Mouse (Mus musculus) heart, embryonic 16.5 days (tissue): ENCODE measurements around the gene Ermap. TPM values are rescaled to one million over a fixed set of nuclear protein-coding genes. Genes with fewer than 3 reads are reported as not detected.
A peak's percentile ranks its signal among the peaks of the same experiment; 100 is the strongest.

ENCODE experiments used
- ATAC-seq: fragments of 200-750 bp; cut with Nextera tagmentation; replicated peaks from 2 replicates; pipeline ENCODE4 v1.8.0; 2017; ENCODE audit warnings: moderate number of reproducible peaks; ENCODE audit not compliant: insufficient read depth, low FRiP score; ENCODE audit errors: extremely low read depth
- H3K27ac ChIP-seq: fragments of 300-500 bp; sonication (generic); 2 replicates; pipeline ENCODE4 v1.5.1; 2014; ENCODE audit warnings: mild to moderate bottlenecking, low read length, control low read depth, moderate library complexity
- H3K27me3 ChIP-seq: fragments of 300-500 bp; sonication (generic); 2 replicates; pipeline ENCODE4 v1.6.1; 2014; ENCODE audit warnings: low read length, mixed read lengths; ENCODE audit not compliant: control insufficient read depth, insufficient read depth
- H3K36me3 ChIP-seq: fragments of 300-500 bp; sonication (generic); 2 replicates; pipeline ENCODE4 v1.6.1; 2014; ENCODE audit not compliant: control insufficient read depth, insufficient read depth
- H3K4me1 ChIP-seq: fragments of 300-500 bp; sonication (generic); 2 replicates; pipeline ENCODE4 v1.6.1; 2014; ENCODE audit warnings: low read length, mixed read lengths; ENCODE audit not compliant: control insufficient read depth, insufficient read depth
- H3K4me2 ChIP-seq: fragments of 300-500 bp; sonication (generic); 2 replicates; pipeline ENCODE4 v1.6.1; 2014; ENCODE audit warnings: low read depth, mild to moderate bottlenecking, control low read depth, low read length
- H3K4me3 ChIP-seq: fragments of 300-500 bp; sonication (generic); 2 replicates; pipeline ENCODE4 v1.5.1; 2014; ENCODE audit warnings: mild to moderate bottlenecking, control low read depth, low read length
- H3K9ac ChIP-seq: fragments of 300-500 bp; sonication (generic); 2 replicates; pipeline ENCODE4 v1.6.1; 2014; ENCODE audit warnings: low read length, control low read depth
- H3K9me3 ChIP-seq: fragments of 300-500 bp; sonication (generic); replicated peaks from 2 replicates; pipeline ENCODE4 v1.6.1; 2016; ENCODE audit warnings: low read length; ENCODE audit not compliant: control insufficient read depth
- WGBS: fragments of 180-500 bp; shearing (Covaris S2); extraction: QIAGEN DNeasy Blood & Tissue Kit; methylation state at CpG from one replicate; pipeline ENCODE4 v1.1.7; 2014; 5-methylcytosine and 5-hydroxymethylcytosine counted together
- polyA plus RNA-seq: library from polyadenylated mRNA; unstranded; fragments of >200 nt; fragmentation: Nextera tagmentation; extraction: Ambion mirVana; gene quantifications from 2 replicates; pipeline ENCODE4 v1.2.1, GENCODE M21; 2015

Gene Ermap
- polyA plus RNA-seq, 1 experiment from 2014 or later = 0.88 TPM

- Histone ChIP-seq H3K4me2 (no peak overlapping the region), H3K9me3 (no peaks in the 10 kb centered on the region), H3K27ac (no peak overlapping the region), H3K9ac (no peak overlapping the region), H3K4me1 (peaks cover 7% of the 10 kb centered on the region; the same call in 1 of the 2 replicates), H3K36me3 (no peaks in the 10 kb centered on the region), H3K27me3 (no peaks in the 10 kb centered on the region), H3K4me3 (no peak overlapping the region)
- ATAC-seq = no peak
- 62% methylated on average over 3 of the region's 3 CpGs for WGBS
Measured at GRCm38 (mm10) chr4:119191273-119191672, 1.5 kb upstream of the Ermap start.

- ATAC-seq = no peak
- Histone ChIP-seq H3K4me2 (no peak overlapping the region), H3K4me3 (no peak overlapping the region), H3K27me3 (no peaks in the 10 kb centered on the region), H3K9ac (no peak overlapping the region), H3K4me1 (peaks cover 4% of the 10 kb centered on the region; the same call in 1 of the 2 replicates), H3K36me3 (no peaks in the 10 kb centered on the region), H3K27ac (no peak overlapping the region), H3K9me3 (no peaks in the 10 kb centered on the region)
- 66% methylated on average over 8 of the region's 8 CpGs for WGBS
Measured at GRCm38 (mm10) chr4:119190618-119191017, 807 bp upstream of the Ermap start.

- 77% methylated on average over 6 of the region's 6 CpGs for WGBS
- no peak overlapping the region for H3K27ac ChIP-seq
- no peak overlapping the region for H3K4me2 ChIP-seq
- H3K36me3 ChIP-seq = no peaks in the 10 kb centered on the region
- no peaks in the 10 kb centered on the region for H3K27me3 ChIP-seq
- peaks cover 4% of the 10 kb centered on the region; the same call in 1 of the 2 replicates for H3K4me1 ChIP-seq
- no peak overlapping the region for H3K4me3 ChIP-seq
- H3K9ac ChIP-seq = no peak overlapping the region
- no peak for ATAC-seq
- H3K9me3 ChIP-seq = no peaks in the 10 kb centered on the region
Measured at GRCm38 (mm10) chr4:119189392-119189791, 419 bp downstream of the Ermap start.

GRCm38 (mm10) chr4:119188060-119188785 lies 1.6 kb downstream of the Ermap start:
- Histone ChIP-seq H3K27ac (no peak overlapping the region; the same call in 1 of the 2 replicates), H3K9me3 (no peaks in the 10 kb centered on the region), H3K4me1 (peaks cover 4% of the 10 kb centered on the region; the same call in 1 of the 2 replicates), H3K9ac (no peak overlapping the region), H3K4me2 (peak overlapping the region; percentile 34), H3K4me3 (peak overlapping the region; percentile 4; the same call in 1 of the 2 replicates), H3K36me3 (no peaks in the 10 kb centered on the region), H3K27me3 (no peaks in the 10 kb centered on the region)
- 32% methylated on average over 11 of the region's 11 CpGs for WGBS
- ATAC-seq = no peak

- Histone ChIP-seq H3K4me3 (no peak overlapping the region), H3K4me2 (no peak overlapping the region), H3K9me3 (no peaks in the 10 kb centered on the region), H3K4me1 (peaks cover 4% of the 10 kb centered on the region; the same call in 1 of the 2 replicates), H3K36me3 (no peaks in the 10 kb centered on the region), H3K27ac (no peak overlapping the region), H3K27me3 (no peaks in the 10 kb centered on the region), H3K9ac (no peak overlapping the region)
- WGBS = 75% methylated on average over 4 of the region's 4 CpGs
- no peak for ATAC-seq
Measured at GRCm38 (mm10) chr4:119185771-119186170, 4.0 kb downstream of the Ermap start.

GRCm38 (mm10) chr4:119183525-119183924 lies 6.3 kb downstream of the Ermap start:
- H3K27me3 ChIP-seq = no peaks in the 10 kb centered on the region
- 38% methylated on average over 1 of the region's 1 CpGs for WGBS
- no peak overlapping the region for H3K27ac ChIP-seq
- no peak overlapping the region for H3K4me2 ChIP-seq
- no peaks in the 10 kb centered on the region for H3K9me3 ChIP-seq
- H3K4me3 ChIP-seq = no peak overlapping the region
- no peak overlapping the region for H3K9ac ChIP-seq
- no peaks in the 10 kb centered on the region for H3K36me3 ChIP-seq
- no peak for ATAC-seq
- peaks cover under 1% of the 10 kb centered on the region; the same call in 1 of the 2 replicates for H3K4me1 ChIP-seq

GRCm38 (mm10) chr4:119181456-119181855 lies 8.4 kb downstream of the Ermap start:
- no peak overlapping the region for H3K27ac ChIP-seq
- no peaks in the 10 kb centered on the region for H3K27me3 ChIP-seq
- H3K9ac ChIP-seq = no peak overlapping the region
- H3K4me2 ChIP-seq = no peak overlapping the region
- H3K4me3 ChIP-seq = no peak overlapping the region
- no peaks in the 10 kb centered on the region for H3K36me3 ChIP-seq
- H3K4me1 ChIP-seq = no peaks in the 10 kb centered on the region
- ATAC-seq = no peak
- WGBS = 79% methylated on average over 9 of the region's 9 CpGs
- H3K9me3 ChIP-seq = no peaks in the 10 kb centered on the region

GRCm38 (mm10) chr4:119180133-119180707 lies 9.6 kb downstream of the Ermap start:
- Histone ChIP-seq H3K4me2 (no peak overlapping the region), H3K9me3 (no peaks in the 10 kb centered on the region), H3K36me3 (no peaks in the 10 kb centered on the region), H3K4me3 (no peak overlapping the region), H3K27ac (no peak overlapping the region), H3K9ac (no peak overlapping the region), H3K27me3 (no peaks in the 10 kb centered on the region), H3K4me1 (no peaks in the 10 kb centered on the region)
- 23% methylated on average over 4 of the region's 4 CpGs for WGBS
- ATAC-seq = no peak

- no peak for ATAC-seq
- H3K9ac ChIP-seq = no peak overlapping the region
- 54% methylated on average over 18 of the region's 18 CpGs for WGBS
- no peak overlapping the region for H3K4me3 ChIP-seq
- peaks cover under 1% of the 10 kb centered on the region for H3K4me1 ChIP-seq
- H3K27ac ChIP-seq = no peak overlapping the region
- H3K27me3 ChIP-seq = no peaks in the 10 kb centered on the region
- no peaks in the 10 kb centered on the region for H3K9me3 ChIP-seq
- no peak overlapping the region for H3K4me2 ChIP-seq
- H3K36me3 ChIP-seq = no peaks in the 10 kb centered on the region
Measured at GRCm38 (mm10) chr4:119178331-119178730, 11.5 kb downstream of the Ermap start.
